Mouse (Mus musculus): ENCODE data around the gene Ndufc1. TPM values are rescaled to one million over a fixed set of nuclear protein-coding genes. Genes with fewer than 3 reads are reported as not detected.
"Not testable (repeated sequence)": the region's sequence is repeated elsewhere in the genome, so short reads cannot be mapped to it uniquely, and the experiment has no call there.

Ndufc1 gene
- 81.3 and 208 TPM in 2 replicates for polyA plus RNA-seq (2012; rRNA removed)

GRCm38 (mm10) chr3:51408561-51409183 is at the start of gene Ndufc1:
Gene Ndufc1, minus strand, starts transcription at chr3:51408988.
- H3K36me3 ChIP-seq (ENCODE audit: control insufficient read depth, insufficient read depth, low read length): peaks cover 17% of the 10 kb centered on the region
- H3K27me3 ChIP-seq (ENCODE audit: control insufficient read depth, insufficient read depth, low read length): no peaks in the 10 kb centered on the region
- peak within 1 kb of the TSS; percentile 94 for H3K4me3 ChIP-seq (ENCODE audit: low read depth, low read length)
- H3K4me1 ChIP-seq (ENCODE audit: control insufficient read depth, insufficient read depth, insufficient read length, low read length): no peaks in the 10 kb centered on the region
- TF ChIP-seq POLR2A (IDR thresholded peaks at IDR 0.05; ENCODE audit: low read depth, low read length) (peak; percentile 87), CTCF (IDR thresholded peaks at IDR 0.05; ENCODE audit: extremely low read depth, insufficient read length, insufficient replicate concordance, low read depth, low read length) (peak; percentile 98)
- H3K27ac ChIP-seq (ENCODE audit: insufficient read depth, low read depth, low read length): peak within 1 kb of the TSS; percentile 65
- under 1% methylated on average over 40 of the region's 40 CpGs for WGBS

- 91% methylated on average over 3 of the region's 3 CpGs for WGBS
- no peak overlapping the region for H3K4me3 ChIP-seq (ENCODE audit: low read depth, low read length)
- no peak for TF ChIP-seq POLR2A (IDR thresholded peaks at IDR 0.05; ENCODE audit: low read depth, low read length)
- TF ChIP-seq CTCF (IDR thresholded peaks at IDR 0.05; ENCODE audit: extremely low read depth, insufficient read length, insufficient replicate concordance, low read depth, low read length): no peak
Measured at GRCm38 (mm10) chr3:51434871-51435595, 26.2 kb upstream of the Ndufc1 start.

GRCm38 (mm10) chr3:51434364-51434763 is 25.6 kb upstream of the Ndufc1 start:
- H3K4me3 ChIP-seq (ENCODE audit: low read depth, low read length); H3K4me1 ChIP-seq (ENCODE audit: control insufficient read depth, insufficient read depth, insufficient read length, low read length); H3K27ac ChIP-seq (ENCODE audit: insufficient read depth, low read depth, low read length); H3K27me3 ChIP-seq (ENCODE audit: control insufficient read depth, insufficient read depth, low read length): not testable (repeated sequence)
- H3K36me3 ChIP-seq (ENCODE audit: control insufficient read depth, insufficient read depth, low read length): peaks cover 12% of the 10 kb centered on the region
- 83% methylated on average over 5 of the region's 5 CpGs for WGBS

More at GRCm38 (mm10) chr3:51434871-51435595, 26.2 kb upstream of the Ndufc1 start:
- Histone ChIP-seq H3K36me3 (ENCODE audit: control insufficient read depth, insufficient read depth, low read length) (peaks cover 16% of the 10 kb centered on the region), H3K4me1 (ENCODE audit: control insufficient read depth, insufficient read depth, insufficient read length, low read length) (no peaks in the 10 kb centered on the region), H3K27me3 (ENCODE audit: control insufficient read depth, insufficient read depth, low read length) (no peaks in the 10 kb centered on the region), H3K27ac (ENCODE audit: insufficient read depth, low read depth, low read length) (no peak overlapping the region)

- no peak overlapping the region for H3K27ac ChIP-seq (ENCODE audit: insufficient read depth, low read depth, low read length)
- H3K36me3 ChIP-seq (ENCODE audit: control insufficient read depth, insufficient read depth, low read length): no peaks in the 10 kb centered on the region
- TF ChIP-seq POLR2A (IDR thresholded peaks at IDR 0.05; ENCODE audit: low read depth, low read length): no peak
- TF ChIP-seq CTCF (IDR thresholded peaks at IDR 0.05; ENCODE audit: extremely low read depth, insufficient read length, insufficient replicate concordance, low read depth, low read length): no peak
- no peaks in the 10 kb centered on the region for H3K27me3 ChIP-seq (ENCODE audit: control insufficient read depth, insufficient read depth, low read length)
- H3K4me3 ChIP-seq (ENCODE audit: low read depth, low read length): no peak overlapping the region
- peaks cover 5% of the 10 kb centered on the region; the same call in 1 of the 2 replicates for H3K4me1 ChIP-seq (ENCODE audit: control insufficient read depth, insufficient read depth, insufficient read length, low read length)
Measured at GRCm38 (mm10) chr3:51425394-51425793, 16.6 kb upstream of the Ndufc1 start.

- Histone ChIP-seq H3K4me3 (ENCODE audit: low read depth, low read length) (no peak overlapping the region), H3K27ac (ENCODE audit: insufficient read depth, low read depth, low read length) (no peak overlapping the region), H3K4me1 (ENCODE audit: control insufficient read depth, insufficient read depth, insufficient read length, low read length) (peaks cover 8% of the 10 kb centered on the region; the same call in 1 of the 2 replicates), H3K27me3 (ENCODE audit: control insufficient read depth, insufficient read depth, low read length) (no peaks in the 10 kb centered on the region), H3K36me3 (ENCODE audit: control insufficient read depth, insufficient read depth, low read length) (no peaks in the 10 kb centered on the region)
- TF ChIP-seq CTCF (IDR thresholded peaks at IDR 0.05; ENCODE audit: extremely low read depth, insufficient read length, insufficient replicate concordance, low read depth, low read length) (no peak), POLR2A (IDR thresholded peaks at IDR 0.05; ENCODE audit: low read depth, low read length) (no peak)
- 33% methylated on average over 3 of the region's 3 CpGs for WGBS
Measured at GRCm38 (mm10) chr3:51421921-51422320, 13.1 kb upstream of the Ndufc1 start.

GRCm38 (mm10) chr3:51417966-51418365 is 9.2 kb upstream of the Ndufc1 start:
- Histone ChIP-seq H3K36me3 (ENCODE audit: control insufficient read depth, insufficient read depth, low read length) (no peaks in the 10 kb centered on the region), H3K4me3 (ENCODE audit: low read depth, low read length) (no peak overlapping the region), H3K27me3 (ENCODE audit: control insufficient read depth, insufficient read depth, low read length) (no peaks in the 10 kb centered on the region), H3K27ac (ENCODE audit: insufficient read depth, low read depth, low read length) (no peak overlapping the region), H3K4me1 (ENCODE audit: control insufficient read depth, insufficient read depth, insufficient read length, low read length) (peaks cover 8% of the 10 kb centered on the region; the same call in 1 of the 2 replicates)
- 36% methylated on average over 2 of the region's 2 CpGs for WGBS
- TF ChIP-seq CTCF (IDR thresholded peaks at IDR 0.05; ENCODE audit: extremely low read depth, insufficient read length, insufficient replicate concordance, low read depth, low read length) (no peak), POLR2A (IDR thresholded peaks at IDR 0.05; ENCODE audit: low read depth, low read length) (no peak)

- WGBS: 27% methylated on average over 2 of the region's 2 CpGs
- no peak for TF ChIP-seq POLR2A (IDR thresholded peaks at IDR 0.05; ENCODE audit: low read depth, low read length)
- no peak for TF ChIP-seq CTCF (IDR thresholded peaks at IDR 0.05; ENCODE audit: extremely low read depth, insufficient read length, insufficient replicate concordance, low read depth, low read length)
- Histone ChIP-seq H3K36me3 (ENCODE audit: control insufficient read depth, insufficient read depth, low read length) (no peaks in the 10 kb centered on the region), H3K27ac (ENCODE audit: insufficient read depth, low read depth, low read length) (no peak overlapping the region), H3K27me3 (ENCODE audit: control insufficient read depth, insufficient read depth, low read length) (no peaks in the 10 kb centered on the region), H3K4me3 (ENCODE audit: low read depth, low read length) (no peak overlapping the region), H3K4me1 (ENCODE audit: control insufficient read depth, insufficient read depth, insufficient read length, low read length) (peaks cover 7% of the 10 kb centered on the region; the same call in 1 of the 2 replicates)
Measured at GRCm38 (mm10) chr3:51417485-51417884, 8.7 kb upstream of the Ndufc1 start.

Measured in small intestine, adult 2 months (tissue).